Mouse (Mus musculus) limb, embryonic 15.5 days (tissue): ENCODE data around the gene Ramp1. TPM values are rescaled to one million over a fixed set of nuclear protein-coding genes. Genes with fewer than 3 reads are reported as not detected.
A peak's percentile ranks its signal among the peaks of the same experiment; 100 is the strongest.

Experiments
- ATAC-seq: fragments of 200-750 bp; cut with Nextera tagmentation; 2 replicates; pipeline ENCODE4 v1.8.0; 2017; ENCODE audit warnings: low read depth, moderate TSS enrichment; ENCODE audit not compliant: insufficient number of reproducible peaks, low FRiP score, low TSS enrichment
- H3K27ac ChIP-seq: fragments of 300-500 bp; sonication (generic); 2 replicates; pipeline ENCODE4 v1.5.1; 2015; ENCODE audit warnings: moderate library complexity, mild to moderate bottlenecking, inconsistent platforms
- H3K27me3 ChIP-seq: fragments of 300-500 bp; sonication (generic); 2 replicates; pipeline ENCODE4 v1.6.1; 2015; ENCODE audit warnings: inconsistent platforms
- H3K36me3 ChIP-seq: fragments of 300-500 bp; sonication (generic); 2 replicates; pipeline ENCODE4 v1.6.1; 2015; ENCODE audit warnings: inconsistent platforms
- H3K4me1 ChIP-seq: fragments of 300-500 bp; sonication (generic); 2 replicates; pipeline ENCODE4 v1.6.1; 2015; ENCODE audit warnings: inconsistent platforms
- H3K4me2 ChIP-seq: fragments of 300-500 bp; sonication (generic); 2 replicates; pipeline ENCODE4 v1.6.1; 2015; ENCODE audit warnings: mild to moderate bottlenecking, inconsistent platforms
- H3K4me3 ChIP-seq: fragments of 300-500 bp; sonication (generic); 2 replicates; pipeline ENCODE4 v1.5.1; 2015; ENCODE audit warnings: mild to moderate bottlenecking, inconsistent platforms
- H3K9ac ChIP-seq: fragments of 300-500 bp; sonication (generic); 2 replicates; pipeline ENCODE4 v1.6.1; 2015; ENCODE audit warnings: inconsistent platforms
- H3K9me3 ChIP-seq: fragments of 300-500 bp; sonication (generic); 2 replicates; pipeline ENCODE4 v1.6.1; 2016; ENCODE audit warnings: inconsistent platforms
- WGBS: fragments of 180-500 bp; shearing (Covaris S2); methylation state at CpG from one replicate; pipeline ENCODE4 v1.1.7; 2015; 5-methylcytosine and 5-hydroxymethylcytosine counted together
- polyA plus RNA-seq: library from polyadenylated mRNA; unstranded; fragments of >200 nt; fragmentation: Nextera tagmentation; extraction: Ambion mirVana; gene quantifications from 2 replicates; pipeline ENCODE4 v1.2.1, GENCODE M21; 2015

The Ramp1 gene
- polyA plus RNA-seq, 1 experiment from 2014 or later: 9.6 TPM

GRCm38 (mm10) chr1:91220322-91220672, 40.7 kb downstream of the Ramp1 start:
- Histone ChIP-seq H3K4me3 (no peak overlapping the region), H3K4me1 (no peaks in the 10 kb centered on the region), H3K36me3 (no peaks in the 10 kb centered on the region), H3K27ac (no peak overlapping the region), H3K4me2 (no peak overlapping the region), H3K27me3 (no peaks in the 10 kb centered on the region), H3K9me3 (no peaks in the 10 kb centered on the region), H3K9ac (no peak overlapping the region)
- WGBS: 71% methylated on average over 3 of the region's 3 CpGs
- ATAC-seq: no peak

GRCm38 (mm10) chr1:91226562-91226961, 46.9 kb downstream of the Ramp1 start:
- 68% methylated on average over 4 of the region's 4 CpGs for WGBS
- H3K9me3 ChIP-seq: no peaks in the 10 kb centered on the region
- no peak for ATAC-seq
- H3K4me1 ChIP-seq: peaks cover 10% of the 10 kb centered on the region
- no peak overlapping the region for H3K4me3 ChIP-seq
- H3K36me3 ChIP-seq: no peaks in the 10 kb centered on the region
- H3K27me3 ChIP-seq: no peaks in the 10 kb centered on the region
- H3K9ac ChIP-seq: no peak overlapping the region
- H3K27ac ChIP-seq: no peak overlapping the region
- no peak overlapping the region for H3K4me2 ChIP-seq

- Histone ChIP-seq H3K4me2 (no peak overlapping the region), H3K36me3 (no peaks in the 10 kb centered on the region), H3K4me3 (no peak overlapping the region), H3K27ac (peak overlapping the region; percentile 40), H3K27me3 (no peaks in the 10 kb centered on the region), H3K9ac (no peak overlapping the region), H3K4me1 (peaks cover 10% of the 10 kb centered on the region), H3K9me3 (no peaks in the 10 kb centered on the region)
- no peak for ATAC-seq
- 33% methylated on average over 15 of the region's 15 CpGs for WGBS
Observed at GRCm38 (mm10) chr1:91227381-91228054, 47.9 kb downstream of the Ramp1 start.

DNA sequence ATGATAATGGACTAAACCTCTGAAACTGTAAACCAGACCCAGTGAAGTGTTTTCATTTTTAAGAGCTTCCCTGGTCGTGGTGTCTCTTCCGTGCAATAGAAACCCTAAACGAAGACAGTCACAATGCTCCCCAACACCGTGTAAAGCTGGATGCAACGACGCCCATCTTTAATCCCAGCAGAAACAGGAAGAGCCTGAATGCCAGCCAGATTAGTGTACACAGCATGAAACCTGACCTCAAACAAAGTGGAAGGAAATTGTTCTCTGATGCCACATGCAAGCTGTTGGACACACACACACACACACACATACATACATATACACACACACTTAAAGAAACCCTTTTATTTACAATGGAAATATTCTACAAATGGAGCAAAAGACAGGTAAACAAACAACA, 51.5 kb downstream of the Ramp1 start:
- no peak overlapping the region for H3K27ac ChIP-seq
- ATAC-seq: no peak
- H3K27me3 ChIP-seq: no peaks in the 10 kb centered on the region
- H3K36me3 ChIP-seq: no peaks in the 10 kb centered on the region
- no peak overlapping the region for H3K4me2 ChIP-seq
- WGBS: 59% methylated on average over 6 of the region's 6 CpGs
- no peak overlapping the region for H3K4me3 ChIP-seq
- peaks cover 10% of the 10 kb centered on the region for H3K4me1 ChIP-seq
- no peak overlapping the region for H3K9ac ChIP-seq
- H3K9me3 ChIP-seq: no peaks in the 10 kb centered on the region

DNA sequence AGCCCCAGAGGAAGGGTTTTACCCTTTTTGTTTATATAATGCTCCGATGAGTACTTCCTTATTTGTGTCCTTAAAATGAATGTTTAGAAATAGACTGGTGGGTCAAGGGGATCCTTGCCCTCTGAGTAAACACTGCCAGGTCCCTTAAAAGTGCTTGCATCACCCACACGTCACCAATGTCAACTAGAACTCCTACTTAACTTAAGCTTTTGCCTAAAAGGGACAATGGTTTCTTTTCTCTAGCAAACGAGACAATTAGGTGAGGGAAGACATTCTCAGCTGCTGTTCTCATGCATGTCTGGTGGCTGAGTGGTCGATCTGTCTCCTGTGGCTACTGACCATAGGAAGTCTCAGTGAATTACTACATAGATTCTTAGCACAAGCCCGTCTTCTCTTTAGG, 52.3 kb downstream of the Ramp1 start:
- H3K9ac ChIP-seq: no peak overlapping the region
- 55% methylated on average over 5 of the region's 5 CpGs for WGBS
- no peak overlapping the region for H3K4me3 ChIP-seq
- H3K4me1 ChIP-seq: peaks cover 10% of the 10 kb centered on the region
- H3K4me2 ChIP-seq: no peak overlapping the region
- ATAC-seq: no peak
- H3K9me3 ChIP-seq: no peaks in the 10 kb centered on the region
- no peaks in the 10 kb centered on the region for H3K36me3 ChIP-seq
- no peak overlapping the region for H3K27ac ChIP-seq
- H3K27me3 ChIP-seq: no peaks in the 10 kb centered on the region

- no peaks in the 10 kb centered on the region for H3K9me3 ChIP-seq
- H3K27me3 ChIP-seq: no peaks in the 10 kb centered on the region
- H3K4me2 ChIP-seq: no peak overlapping the region
- 74% methylated on average over 5 of the region's 5 CpGs for WGBS
- no peak overlapping the region for H3K9ac ChIP-seq
- H3K4me3 ChIP-seq: no peak overlapping the region
- no peaks in the 10 kb centered on the region for H3K4me1 ChIP-seq
- no peak overlapping the region for H3K27ac ChIP-seq
- no peaks in the 10 kb centered on the region for H3K36me3 ChIP-seq
- no peak for ATAC-seq
Observed at GRCm38 (mm10) chr1:91235395-91235794, 55.8 kb downstream of the Ramp1 start.

- H3K36me3 ChIP-seq: no peaks in the 10 kb centered on the region
- H3K9me3 ChIP-seq: no peaks in the 10 kb centered on the region
- no peaks in the 10 kb centered on the region for H3K4me1 ChIP-seq
- H3K4me2 ChIP-seq: no peak overlapping the region
- WGBS: 71% methylated on average over 6 of the region's 6 CpGs
- H3K9ac ChIP-seq: no peak overlapping the region
- ATAC-seq: no peak
- H3K27ac ChIP-seq: no peak overlapping the region
- no peak overlapping the region for H3K4me3 ChIP-seq
- H3K27me3 ChIP-seq: no peaks in the 10 kb centered on the region
Observed at GRCm38 (mm10) chr1:91237676-91238075, 58.1 kb downstream of the Ramp1 start.

- no peaks in the 10 kb centered on the region for H3K9me3 ChIP-seq
- no peak for ATAC-seq
- no peak overlapping the region for H3K27ac ChIP-seq
- H3K9ac ChIP-seq: no peak overlapping the region
- H3K4me1 ChIP-seq: no peaks in the 10 kb centered on the region
- no peak overlapping the region for H3K4me2 ChIP-seq
- WGBS: 14% methylated on average over 5 of the region's 5 CpGs
- H3K36me3 ChIP-seq: no peaks in the 10 kb centered on the region
- H3K4me3 ChIP-seq: no peak overlapping the region
- no peaks in the 10 kb centered on the region for H3K27me3 ChIP-seq
Observed at GRCm38 (mm10) chr1:91239112-91239511, 59.5 kb downstream of the Ramp1 start.

GRCm38 (mm10) chr1:91239800-91240199, 60.2 kb downstream of the Ramp1 start:
- Histone ChIP-seq H3K4me1 (no peaks in the 10 kb centered on the region), H3K4me2 (no peak overlapping the region), H3K9ac (no peak overlapping the region), H3K4me3 (no peak overlapping the region), H3K36me3 (no peaks in the 10 kb centered on the region), H3K27ac (no peak overlapping the region), H3K9me3 (no peaks in the 10 kb centered on the region), H3K27me3 (no peaks in the 10 kb centered on the region)
- 70% methylated on average over 1 of the region's 1 CpGs for WGBS
- ATAC-seq: no peak

DNA sequence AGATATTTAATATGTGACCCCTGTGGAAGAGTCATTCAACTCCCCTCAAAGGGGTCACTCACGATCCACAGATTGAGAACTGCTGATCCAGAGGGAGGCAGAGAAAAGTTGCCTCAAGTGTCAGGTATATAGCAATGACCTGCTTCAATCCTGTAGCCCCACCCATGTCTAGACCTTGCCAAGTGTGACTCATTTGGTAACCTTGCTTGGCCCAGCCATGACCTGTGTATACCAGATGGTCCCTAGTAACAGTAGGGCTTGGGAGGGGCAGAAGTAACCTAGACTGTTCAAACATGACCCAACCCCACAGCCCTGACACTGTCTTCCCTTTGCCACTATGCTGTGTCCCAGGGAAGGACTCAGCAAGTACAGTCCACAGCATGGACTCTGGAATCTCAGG, 61.1 kb downstream of the Ramp1 start:
- no peak overlapping the region for H3K27ac ChIP-seq
- no peak overlapping the region for H3K4me2 ChIP-seq
- ATAC-seq: no peak
- no peaks in the 10 kb centered on the region for H3K27me3 ChIP-seq
- WGBS: 86% methylated on average over 1 of the region's 1 CpGs
- no peaks in the 10 kb centered on the region for H3K9me3 ChIP-seq
- H3K9ac ChIP-seq: no peak overlapping the region
- no peak overlapping the region for H3K4me3 ChIP-seq
- H3K36me3 ChIP-seq: no peaks in the 10 kb centered on the region
- no peaks in the 10 kb centered on the region for H3K4me1 ChIP-seq

DNA sequence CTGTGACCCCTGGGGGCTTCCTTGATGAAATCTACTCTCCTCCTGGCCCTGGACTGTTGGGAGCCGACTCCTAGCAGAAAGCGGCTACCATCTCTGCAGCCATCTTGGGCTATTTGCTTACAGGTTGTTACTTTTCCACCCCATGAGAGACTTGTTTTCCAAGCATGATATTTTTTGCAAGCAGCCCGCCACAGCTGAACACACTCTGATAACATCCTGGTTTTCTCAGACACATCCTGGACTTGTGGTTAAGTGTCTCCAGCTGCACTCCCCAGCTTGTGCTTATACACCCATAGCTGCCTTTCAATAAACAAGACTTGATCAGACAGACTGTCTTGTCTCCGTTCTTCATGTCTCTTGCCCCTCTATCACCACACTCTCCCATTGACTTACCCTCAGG, 61.6 kb downstream of the Ramp1 start:
- Histone ChIP-seq H3K27ac (no peak overlapping the region), H3K4me1 (no peaks in the 10 kb centered on the region), H3K4me2 (no peak overlapping the region), H3K4me3 (no peak overlapping the region), H3K9me3 (no peaks in the 10 kb centered on the region), H3K9ac (no peak overlapping the region), H3K27me3 (no peaks in the 10 kb centered on the region), H3K36me3 (no peaks in the 10 kb centered on the region)
- no peak for ATAC-seq
- WGBS: 78% methylated on average over 4 of the region's 4 CpGs

DNA sequence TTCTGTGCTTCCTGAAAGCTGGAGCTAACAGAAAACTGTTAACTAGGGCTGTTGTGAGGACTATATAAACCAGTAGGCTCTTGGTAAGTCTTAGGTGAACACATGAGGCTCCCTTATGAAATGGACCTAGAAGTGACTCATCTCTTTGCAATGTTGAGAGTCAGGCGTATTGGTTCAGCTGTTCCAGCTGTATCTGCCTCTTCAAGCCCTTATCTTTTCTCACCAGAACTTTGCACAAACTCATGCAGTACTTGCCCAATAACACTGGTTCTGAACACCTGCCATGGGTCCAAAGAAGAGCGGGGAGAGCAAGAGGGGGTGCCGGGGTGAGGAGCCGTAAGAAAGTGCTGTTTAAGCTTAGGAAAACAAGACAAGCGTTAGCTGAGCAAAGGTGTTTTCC, 68.6 kb downstream of the Ramp1 start:
- H3K4me3 ChIP-seq: no peak overlapping the region
- H3K27me3 ChIP-seq: no peaks in the 10 kb centered on the region
- no peak overlapping the region for H3K27ac ChIP-seq
- H3K4me2 ChIP-seq: no peak overlapping the region
- peaks cover 23% of the 10 kb centered on the region for H3K4me1 ChIP-seq
- WGBS: 79% methylated on average over 5 of the region's 5 CpGs
- no peaks in the 10 kb centered on the region for H3K9me3 ChIP-seq
- no peaks in the 10 kb centered on the region for H3K36me3 ChIP-seq
- H3K9ac ChIP-seq: no peak overlapping the region
- no peak for ATAC-seq

DNA sequence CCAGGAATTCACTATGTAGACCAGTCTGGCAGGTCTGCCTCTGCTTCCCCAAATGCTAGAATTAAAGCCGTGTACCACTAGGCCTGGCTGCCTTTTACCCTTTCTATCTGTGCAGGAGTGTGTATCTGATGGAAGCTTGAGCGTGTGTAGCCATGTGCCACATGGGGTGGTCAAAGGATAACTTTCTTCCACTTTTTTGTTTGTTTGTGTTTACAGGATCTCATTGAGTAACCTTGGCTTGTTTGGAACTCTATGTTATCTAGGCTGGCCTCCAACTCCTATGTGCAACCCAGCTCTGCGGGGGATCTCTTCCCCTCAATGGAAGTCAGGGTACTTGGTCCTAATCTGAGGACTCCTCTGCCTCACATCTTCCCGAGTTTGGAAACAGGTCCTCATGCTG, 69.3 kb downstream of the Ramp1 start:
- no peak overlapping the region for H3K27ac ChIP-seq
- H3K9me3 ChIP-seq: no peaks in the 10 kb centered on the region
- 48% methylated on average over 4 of the region's 4 CpGs for WGBS
- H3K4me2 ChIP-seq: no peak overlapping the region
- no peak for ATAC-seq
- no peaks in the 10 kb centered on the region for H3K36me3 ChIP-seq
- no peak overlapping the region for H3K4me3 ChIP-seq
- peaks cover 23% of the 10 kb centered on the region for H3K4me1 ChIP-seq
- no peaks in the 10 kb centered on the region for H3K27me3 ChIP-seq
- H3K9ac ChIP-seq: no peak overlapping the region
